Mouse (Mus musculus) stomach, embryonic 15.5 days (tissue): ENCODE results near the gene Scarb2. TPM values are rescaled to one million over a fixed set of nuclear protein-coding genes. Genes with fewer than 3 reads are reported as not detected.

Source experiments
- ATAC-seq: fragments of 200-750 bp; cut with Nextera tagmentation; 2 replicates; pipeline ENCODE4 v1.8.0; 2017; ENCODE audit warnings: low read depth, moderate number of reproducible peaks, moderate TSS enrichment; ENCODE audit not compliant: insufficient read depth, low FRiP score
- H3K27ac ChIP-seq: fragments of 300-500 bp; sonication (generic); 2 replicates; pipeline ENCODE4 v1.5.1; 2015; ENCODE audit warnings: mild to moderate bottlenecking, inconsistent platforms
- H3K27me3 ChIP-seq: fragments of 300-500 bp; sonication (generic); replicated peaks from 2 replicates; pipeline ENCODE4 v1.6.1; 2015; ENCODE audit warnings: inconsistent platforms
- H3K36me3 ChIP-seq: fragments of 300-500 bp; sonication (generic); 2 replicates; pipeline ENCODE4 v1.6.1; 2015; ENCODE audit warnings: inconsistent platforms
- H3K4me1 ChIP-seq: fragments of 300-500 bp; sonication (generic); 2 replicates; pipeline ENCODE4 v1.6.1; 2015; ENCODE audit warnings: inconsistent platforms
- H3K4me2 ChIP-seq: fragments of 300-500 bp; sonication (generic); 2 replicates; pipeline ENCODE4 v1.6.1; 2015; ENCODE audit warnings: mild to moderate bottlenecking, inconsistent platforms
- H3K4me3 ChIP-seq: fragments of 300-500 bp; sonication (generic); replicated peaks from 2 replicates; pipeline ENCODE4 v1.5.1; 2015; ENCODE audit warnings: inconsistent platforms
- H3K9ac ChIP-seq: fragments of 300-500 bp; sonication (generic); 2 replicates; pipeline ENCODE4 v1.6.1; 2015; ENCODE audit warnings: inconsistent platforms
- H3K9me3 ChIP-seq: fragments of 300-500 bp; sonication (generic); 2 replicates; pipeline ENCODE4 v1.6.1; 2016; ENCODE audit warnings: inconsistent platforms
- WGBS: fragments of 180-500 bp; shearing (Covaris S2); methylation state at CpG from one replicate; pipeline ENCODE4 v1.1.7; 2015; 5-methylcytosine and 5-hydroxymethylcytosine counted together
- polyA plus RNA-seq: library from polyadenylated mRNA; unstranded; fragments of >200 nt; fragmentation: Nextera tagmentation; extraction: Ambion mirVana; gene quantifications from 2 replicates; pipeline ENCODE4 v1.2.1, GENCODE M21; 2015

The Scarb2 gene
- polyA plus RNA-seq, 1 experiment from 2014 or later = 15.8 TPM

- H3K9ac ChIP-seq = no peak overlapping the region
- no peak for ATAC-seq
- 75% methylated on average over 7 of the region's 7 CpGs for WGBS
Observed at GRCm38 (mm10) chr5:92431611-92432010, 75.0 kb downstream of the Scarb2 start.

GRCm38 (mm10) chr5:92430723-92431122, 75.9 kb downstream of the Scarb2 start:
- 80% methylated on average over 5 of the region's 5 CpGs for WGBS

More at GRCm38 (mm10) chr5:92431611-92432010, 75.0 kb downstream of the Scarb2 start:
- Histone ChIP-seq H3K27me3 (no peaks in the 10 kb centered on the region), H3K27ac (no peak overlapping the region), H3K4me1 (no peaks in the 10 kb centered on the region), H3K9me3 (no peaks in the 10 kb centered on the region), H3K4me3 (no peak overlapping the region), H3K36me3 (peaks cover 18% of the 10 kb centered on the region), H3K4me2 (no peak overlapping the region)

GRCm38 (mm10) chr5:92424126-92424525, 82.5 kb downstream of the Scarb2 start:
- no peak overlapping the region for H3K4me2 ChIP-seq
- H3K27me3 ChIP-seq = no peaks in the 10 kb centered on the region
- no peak overlapping the region for H3K4me3 ChIP-seq
- H3K9me3 ChIP-seq = no peaks in the 10 kb centered on the region
- H3K4me1 ChIP-seq = no peaks in the 10 kb centered on the region
- peaks cover 53% of the 10 kb centered on the region for H3K36me3 ChIP-seq
- WGBS = 90% methylated on average over 11 of the region's 11 CpGs
- no peak for ATAC-seq
- H3K27ac ChIP-seq = no peak overlapping the region
- no peak overlapping the region for H3K9ac ChIP-seq

More at GRCm38 (mm10) chr5:92430723-92431122, 75.9 kb downstream of the Scarb2 start:
- no peak overlapping the region for H3K4me3 ChIP-seq
- H3K9ac ChIP-seq = no peak overlapping the region
- H3K36me3 ChIP-seq = peaks cover 18% of the 10 kb centered on the region
- H3K27me3 ChIP-seq = no peaks in the 10 kb centered on the region
- H3K4me1 ChIP-seq = no peaks in the 10 kb centered on the region
- H3K27ac ChIP-seq = no peak overlapping the region
- no peaks in the 10 kb centered on the region for H3K9me3 ChIP-seq
- H3K4me2 ChIP-seq = no peak overlapping the region
- ATAC-seq = no peak

DNA sequence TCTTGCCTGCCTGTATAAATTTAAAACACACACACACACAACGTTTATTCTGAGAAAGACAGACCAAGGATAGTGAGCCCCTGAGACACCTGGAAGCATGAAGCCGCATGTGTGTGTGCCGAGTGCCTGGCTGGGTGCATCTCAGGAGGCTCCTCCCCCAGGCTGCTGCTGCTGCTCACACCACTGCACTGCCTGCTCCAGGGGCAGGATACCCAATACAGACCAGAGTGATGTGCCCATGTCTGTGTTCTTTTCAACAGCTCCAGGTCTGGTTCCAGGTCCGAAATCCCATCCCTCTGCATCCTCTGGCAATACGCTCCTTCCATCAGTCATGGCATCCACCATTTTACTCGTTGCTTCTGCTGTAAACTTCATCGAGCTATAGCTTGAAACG, 92.7 kb downstream of the Scarb2 start:
- 82% methylated on average over 8 of the region's 8 CpGs for WGBS
- Histone ChIP-seq H3K4me2 (no peak overlapping the region), H3K27ac (no peak overlapping the region), H3K36me3 (peaks cover 22% of the 10 kb centered on the region), H3K9me3 (no peaks in the 10 kb centered on the region), H3K9ac (no peak overlapping the region), H3K27me3 (no peaks in the 10 kb centered on the region), H3K4me3 (no peak overlapping the region), H3K4me1 (no peaks in the 10 kb centered on the region)
- no peak for ATAC-seq

DNA sequence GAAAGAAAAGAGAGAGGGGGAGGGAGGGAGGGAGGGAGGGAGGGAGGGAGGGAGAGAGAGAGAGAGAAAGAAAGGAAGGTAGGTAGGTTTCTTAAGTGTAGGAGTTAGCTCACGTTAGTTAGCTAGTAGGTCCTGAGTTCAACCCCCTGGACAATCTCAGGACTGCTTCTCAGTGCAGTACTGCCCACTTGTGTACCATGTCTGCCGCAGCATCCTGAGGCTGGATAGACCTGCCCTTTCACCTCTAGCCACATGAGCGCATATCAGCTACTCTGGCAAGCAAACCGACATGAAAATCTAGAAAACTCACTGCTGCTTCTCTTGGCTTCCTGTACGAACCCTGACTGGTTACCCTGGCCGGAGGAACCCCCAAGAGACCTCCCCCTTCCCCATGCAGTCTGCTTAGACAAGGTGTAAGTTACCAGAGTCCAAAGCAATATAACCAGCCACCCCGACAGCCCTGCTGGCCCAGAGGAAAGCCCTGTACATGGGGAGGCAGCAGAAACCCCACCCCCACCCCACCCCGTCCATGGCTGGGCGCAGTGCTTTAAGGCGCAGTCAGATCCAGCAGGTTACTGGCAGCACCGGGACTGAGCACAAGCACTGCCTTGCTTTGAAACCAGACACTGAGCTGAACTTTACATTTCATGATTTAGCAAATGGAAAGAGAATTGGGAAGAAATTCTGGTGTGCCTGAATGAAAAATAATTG, 93.2 kb downstream of the Scarb2 start:
- WGBS = 85% methylated on average over 11 of the region's 11 CpGs
- Histone ChIP-seq H3K27ac (no peak overlapping the region), H3K4me1 (no peaks in the 10 kb centered on the region), H3K9me3 (no peaks in the 10 kb centered on the region), H3K4me2 (no peak overlapping the region), H3K27me3 (no peaks in the 10 kb centered on the region), H3K4me3 (no peak overlapping the region), H3K9ac (no peak overlapping the region), H3K36me3 (peaks cover 21% of the 10 kb centered on the region)
- ATAC-seq = peak; percentile 4; the same call in 1 of the 2 replicates

- H3K27ac ChIP-seq = no peak overlapping the region
- H3K9me3 ChIP-seq = no peaks in the 10 kb centered on the region
- H3K27me3 ChIP-seq = no peaks in the 10 kb centered on the region
- WGBS = 66% methylated on average over 7 of the region's 7 CpGs
- no peak overlapping the region for H3K4me3 ChIP-seq
- no peak overlapping the region for H3K9ac ChIP-seq
- H3K4me1 ChIP-seq = no peaks in the 10 kb centered on the region
- ATAC-seq = no peak
- 0 out of 2 replicates have a peak, but pooled peaks cover 6% of the 10 kb centered on the region for H3K36me3 ChIP-seq
- no peak overlapping the region for H3K4me2 ChIP-seq
Observed at GRCm38 (mm10) chr5:92411461-92412140, 95.0 kb downstream of the Scarb2 start.

- WGBS = 89% methylated on average over 5 of the region's 5 CpGs
Observed at GRCm38 (mm10) chr5:92410486-92410885, 96.1 kb downstream of the Scarb2 start.

GRCm38 (mm10) chr5:92409361-92410155, 97.1 kb downstream of the Scarb2 start:
- no peak overlapping the region for H3K4me3 ChIP-seq
- H3K4me2 ChIP-seq = no peak overlapping the region
- H3K9ac ChIP-seq = no peak overlapping the region
- 77% methylated on average over 9 of the region's 9 CpGs for WGBS
- 0 out of 2 replicates have a peak, but pooled peaks cover 3% of the 10 kb centered on the region for H3K36me3 ChIP-seq
- H3K4me1 ChIP-seq = no peaks in the 10 kb centered on the region
- no peak overlapping the region for H3K27ac ChIP-seq
- no peak for ATAC-seq
- no peaks in the 10 kb centered on the region for H3K27me3 ChIP-seq
- no peaks in the 10 kb centered on the region for H3K9me3 ChIP-seq

More at GRCm38 (mm10) chr5:92410486-92410885, 96.1 kb downstream of the Scarb2 start:
- Histone ChIP-seq H3K4me3 (no peak overlapping the region), H3K27ac (no peak overlapping the region), H3K4me2 (no peak overlapping the region), H3K27me3 (no peaks in the 10 kb centered on the region), H3K4me1 (no peaks in the 10 kb centered on the region), H3K36me3 (0 out of 2 replicates have a peak, but pooled peaks cover 3% of the 10 kb centered on the region), H3K9ac (no peak overlapping the region), H3K9me3 (no peaks in the 10 kb centered on the region)
- ATAC-seq = no peak

DNA sequence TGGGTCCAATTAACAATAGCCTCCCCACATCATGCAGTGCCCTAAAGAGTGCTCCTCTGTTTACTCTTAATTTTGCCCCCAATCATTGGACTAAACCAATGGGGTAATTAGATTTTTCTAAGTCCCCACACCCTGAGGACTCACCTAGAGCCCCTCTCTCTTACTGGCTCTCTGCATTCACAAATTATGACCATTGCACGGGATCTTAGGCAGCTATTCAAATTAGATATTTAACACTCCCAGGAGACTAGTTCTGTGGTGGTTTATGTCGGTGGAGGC, 102.3 kb downstream of the Scarb2 start:
- Histone ChIP-seq H3K27me3 (no peaks in the 10 kb centered on the region), H3K36me3 (no peaks in the 10 kb centered on the region)
- ATAC-seq = no peak

GRCm38 (mm10) chr5:92403562-92404399, 102.9 kb downstream of the Scarb2 start:
- Histone ChIP-seq H3K4me1 (no peaks in the 10 kb centered on the region), H3K27ac (no peak overlapping the region), H3K4me2 (no peak overlapping the region), H3K4me3 (no peak overlapping the region), H3K9me3 (no peaks in the 10 kb centered on the region), H3K36me3 (no peaks in the 10 kb centered on the region), H3K9ac (no peak overlapping the region), H3K27me3 (no peaks in the 10 kb centered on the region)
- 64% methylated on average over 10 of the region's 10 CpGs for WGBS
- ATAC-seq = no peak

More for the DNA sequence above, 102.3 kb downstream of the Scarb2 start:
- Histone ChIP-seq H3K9ac (no peak overlapping the region), H3K27ac (no peak overlapping the region), H3K4me2 (no peak overlapping the region), H3K4me1 (no peaks in the 10 kb centered on the region), H3K4me3 (no peak overlapping the region), H3K9me3 (no peaks in the 10 kb centered on the region)
- 48% methylated on average over 2 of the region's 2 CpGs for WGBS

GRCm38 (mm10) chr5:92402816-92403215, 103.8 kb downstream of the Scarb2 start:
- no peaks in the 10 kb centered on the region for H3K9me3 ChIP-seq
- H3K27ac ChIP-seq = no peak overlapping the region
- WGBS = 73% methylated on average over 9 of the region's 9 CpGs
- no peaks in the 10 kb centered on the region for H3K4me1 ChIP-seq
- H3K9ac ChIP-seq = no peak overlapping the region
- no peaks in the 10 kb centered on the region for H3K27me3 ChIP-seq
- H3K4me2 ChIP-seq = no peak overlapping the region
- no peak for ATAC-seq
- no peaks in the 10 kb centered on the region for H3K36me3 ChIP-seq
- no peak overlapping the region for H3K4me3 ChIP-seq
